Mouse (Mus musculus) lung, embryonic 16.5 days (tissue): ENCODE measurements around the gene Ugt1a6b. TPM values are rescaled to one million over a fixed set of nuclear protein-coding genes. Genes with fewer than 3 reads are reported as not detected.
"Not testable (repeated sequence)": the region's sequence is repeated elsewhere in the genome, so short reads cannot be mapped to it uniquely, and the experiment has no call there.

Experiments used
- ATAC-seq: fragments of 200-750 bp; cut with Nextera tagmentation; 2 replicates; pipeline ENCODE4 v1.8.0; 2017; ENCODE audit warnings: low read depth, mild to moderate bottlenecking, moderate library complexity
- H3K27ac ChIP-seq: fragments of 300-500 bp; sonication (generic); 2 replicates; pipeline ENCODE4 v1.5.1; 2014; ENCODE audit warnings: mild to moderate bottlenecking, control low read depth, low read length
- H3K27me3 ChIP-seq: fragments of 300-500 bp; sonication (generic); 2 replicates; pipeline ENCODE4 v1.6.1; 2014; ENCODE audit warnings: low read depth, low read length, mixed read lengths; ENCODE audit not compliant: control insufficient read depth, insufficient read depth
- H3K36me3 ChIP-seq: fragments of 300-500 bp; sonication (generic); 2 replicates; pipeline ENCODE4 v1.6.1; 2014; ENCODE audit warnings: low read length; ENCODE audit not compliant: control insufficient read depth, insufficient read depth
- H3K4me1 ChIP-seq: fragments of 300-500 bp; sonication (generic); replicated peaks from 2 replicates; pipeline ENCODE4 v1.6.1; 2014; ENCODE audit warnings: low read length, mixed read lengths; ENCODE audit not compliant: control insufficient read depth, insufficient read depth
- H3K4me2 ChIP-seq: fragments of 300-500 bp; sonication (generic); 2 replicates; pipeline ENCODE4 v1.6.1; 2014; ENCODE audit warnings: low read depth, low read length, control low read depth
- H3K4me3 ChIP-seq: fragments of 300-500 bp; sonication (generic); 2 replicates; pipeline ENCODE4 v1.5.1; 2014; ENCODE audit warnings: mild to moderate bottlenecking, low read length, control low read depth
- H3K9ac ChIP-seq: fragments of 300-500 bp; sonication (generic); 2 replicates; pipeline ENCODE4 v1.6.1; 2014; ENCODE audit warnings: low read length, control low read depth
- H3K9me3 ChIP-seq: fragments of 300-500 bp; sonication (generic); 2 replicates; pipeline ENCODE4 v1.6.1; 2016; ENCODE audit warnings: low read length; ENCODE audit not compliant: control insufficient read depth
- WGBS: fragments of 180-500 bp; shearing (Covaris S2); extraction: QIAGEN DNeasy Blood & Tissue Kit; methylation state at CpG from one replicate; pipeline ENCODE4 v1.1.7; 2014; 5-methylcytosine and 5-hydroxymethylcytosine counted together
- polyA plus RNA-seq: library from polyadenylated mRNA; unstranded; fragments of >200 nt; fragmentation: Nextera tagmentation; extraction: Ambion mirVana; gene quantifications from 2 replicates; pipeline ENCODE4 v1.2.1, GENCODE M21; 2015

Ugt1a6b gene
- polyA plus RNA-seq, 1 experiment from 2014 or later: 0.43 TPM

GRCm38 (mm10) chr1:88158430-88158829 is 55.4 kb downstream of the Ugt1a6b start:
- WGBS: 67% methylated on average over 2 of the region's 2 CpGs
- H3K9ac ChIP-seq: no peak overlapping the region
- ATAC-seq: no peak
- H3K4me2 ChIP-seq: no peak overlapping the region
- no peak overlapping the region for H3K27ac ChIP-seq
- H3K4me1 ChIP-seq: no peaks in the 10 kb centered on the region
- H3K36me3 ChIP-seq: no peaks in the 10 kb centered on the region
- no peaks in the 10 kb centered on the region for H3K9me3 ChIP-seq
- no peak overlapping the region for H3K4me3 ChIP-seq
- H3K27me3 ChIP-seq: no peaks in the 10 kb centered on the region

GRCm38 (mm10) chr1:88165711-88166110 is 62.7 kb downstream of the Ugt1a6b start, which contains the start of gene Ugt1a5:
Gene Ugt1a5 (plus strand): TSS chr1:88166012.
- H3K9ac ChIP-seq: no peak within 1 kb of the TSS
- no peak within 1 kb of the TSS for H3K27ac ChIP-seq
- H3K4me3 ChIP-seq: no peak within 1 kb of the TSS
- ATAC-seq: no peak
- no peaks in the 10 kb centered on the region for H3K36me3 ChIP-seq
- 63% methylated on average over 5 of the region's 5 CpGs for WGBS
- no peaks in the 10 kb centered on the region for H3K27me3 ChIP-seq
- no peaks in the 10 kb centered on the region for H3K4me1 ChIP-seq
- no peak within 1 kb of the TSS for H3K4me2 ChIP-seq
- no peaks in the 10 kb centered on the region for H3K9me3 ChIP-seq

- H3K36me3 ChIP-seq, H3K4me3 ChIP-seq, H3K27me3 ChIP-seq, H3K9ac ChIP-seq, ATAC-seq, H3K9me3 ChIP-seq, H3K4me2 ChIP-seq, H3K27ac ChIP-seq, H3K4me1 ChIP-seq: not testable (repeated sequence)
- 82% methylated on average over 5 of the region's 7 CpGs for WGBS
These were observed 69.1 kb downstream of the Ugt1a6b start for GRCm38 (mm10) chr1:88172190-88172589.

DNA sequence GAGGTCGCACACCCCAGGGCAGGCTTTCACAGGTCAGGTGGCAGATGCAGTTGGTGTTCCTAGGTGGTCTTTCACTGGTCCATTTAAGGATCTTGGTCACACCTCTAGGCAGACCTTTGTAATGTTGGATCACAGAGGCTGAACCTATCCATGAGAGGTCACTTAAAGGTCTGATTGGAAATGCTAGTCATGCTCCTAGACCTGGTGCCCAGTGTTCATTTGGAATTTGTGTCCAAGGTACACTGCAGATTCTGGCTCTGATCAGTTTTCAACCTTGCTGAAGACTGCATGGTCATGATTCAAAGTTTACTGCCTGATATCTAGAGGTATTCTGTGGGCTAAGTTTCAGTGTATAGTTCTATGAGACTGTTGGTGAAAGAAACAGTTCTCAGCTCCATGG is 76.6 kb downstream of the Ugt1a6b start:
- Histone ChIP-seq H3K27ac (no peak overlapping the region), H3K9ac (no peak overlapping the region), H3K4me2 (no peak overlapping the region), H3K36me3 (no peaks in the 10 kb centered on the region), H3K4me3 (no peak overlapping the region), H3K27me3 (no peaks in the 10 kb centered on the region), H3K9me3 (peaks cover 8% of the 10 kb centered on the region), H3K4me1 (no peaks in the 10 kb centered on the region)
- ATAC-seq: no peak
- WGBS: 83% methylated on average over 1 of the region's 1 CpGs

- H3K9ac ChIP-seq: no peak overlapping the region
- H3K4me1 ChIP-seq: no peaks in the 10 kb centered on the region
- no peak overlapping the region for H3K27ac ChIP-seq
- no peaks in the 10 kb centered on the region for H3K36me3 ChIP-seq
- no peak overlapping the region for H3K4me3 ChIP-seq
- H3K4me2 ChIP-seq: no peak overlapping the region
- no peak for ATAC-seq
- H3K27me3 ChIP-seq: no peaks in the 10 kb centered on the region
- 78% methylated on average over 5 of the region's 5 CpGs for WGBS
- no peaks in the 10 kb centered on the region; the same call in 1 of the 2 replicates for H3K9me3 ChIP-seq
These were observed 83.4 kb downstream of the Ugt1a6b start for GRCm38 (mm10) chr1:88186325-88186935.

GRCm38 (mm10) chr1:88192136-88192535 is 89.1 kb downstream of the Ugt1a6b start:
- Histone ChIP-seq H3K27ac (no peak overlapping the region), H3K4me3 (no peak overlapping the region), H3K9ac (no peak overlapping the region), H3K9me3 (no peaks in the 10 kb centered on the region; the same call in 1 of the 2 replicates), H3K36me3 (no peaks in the 10 kb centered on the region), H3K27me3 (no peaks in the 10 kb centered on the region), H3K4me1 (no peaks in the 10 kb centered on the region), H3K4me2 (no peak overlapping the region)
- no peak for ATAC-seq
- 65% methylated on average over 3 of the region's 3 CpGs for WGBS

DNA sequence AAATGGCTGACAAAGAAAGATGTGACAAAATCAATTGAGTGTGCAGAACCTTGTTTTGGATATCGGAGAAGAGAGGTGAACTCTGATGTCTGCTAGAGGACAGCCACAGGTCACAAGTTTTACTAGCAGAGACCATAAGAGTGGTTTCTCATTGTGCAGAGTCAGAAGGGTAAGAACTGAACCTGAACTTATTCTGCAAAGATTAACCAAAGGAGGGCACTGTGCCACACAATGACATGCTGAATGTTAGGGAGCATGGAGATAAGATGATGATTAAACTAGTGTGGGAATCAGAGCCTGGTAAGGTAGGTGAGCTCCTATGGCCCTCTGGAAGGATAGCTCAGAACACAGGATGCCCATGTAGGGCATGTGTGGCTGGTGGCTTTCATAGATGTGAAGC is 92.6 kb downstream of the Ugt1a6b start:
- H3K27me3 ChIP-seq: no peaks in the 10 kb centered on the region
- no peaks in the 10 kb centered on the region for H3K4me1 ChIP-seq
- H3K27ac ChIP-seq: no peak overlapping the region
- H3K36me3 ChIP-seq: no peaks in the 10 kb centered on the region
- WGBS: 78% methylated on average over 1 of the region's 1 CpGs
- no peak overlapping the region for H3K4me3 ChIP-seq
- H3K4me2 ChIP-seq: no peak overlapping the region
- no peak for ATAC-seq
- H3K9me3 ChIP-seq: no peaks in the 10 kb centered on the region
- no peak overlapping the region for H3K9ac ChIP-seq

- ATAC-seq: no peak
- Histone ChIP-seq H3K36me3 (no peaks in the 10 kb centered on the region), H3K27me3 (no peaks in the 10 kb centered on the region), H3K4me1 (no peaks in the 10 kb centered on the region), H3K27ac (no peak overlapping the region), H3K9me3 (no peaks in the 10 kb centered on the region), H3K4me3 (no peak overlapping the region), H3K4me2 (no peak overlapping the region), H3K9ac (no peak overlapping the region)
- 64% methylated on average over 3 of the region's 3 CpGs for WGBS
These were observed 94.4 kb downstream of the Ugt1a6b start for GRCm38 (mm10) chr1:88197443-88197842.

DNA sequence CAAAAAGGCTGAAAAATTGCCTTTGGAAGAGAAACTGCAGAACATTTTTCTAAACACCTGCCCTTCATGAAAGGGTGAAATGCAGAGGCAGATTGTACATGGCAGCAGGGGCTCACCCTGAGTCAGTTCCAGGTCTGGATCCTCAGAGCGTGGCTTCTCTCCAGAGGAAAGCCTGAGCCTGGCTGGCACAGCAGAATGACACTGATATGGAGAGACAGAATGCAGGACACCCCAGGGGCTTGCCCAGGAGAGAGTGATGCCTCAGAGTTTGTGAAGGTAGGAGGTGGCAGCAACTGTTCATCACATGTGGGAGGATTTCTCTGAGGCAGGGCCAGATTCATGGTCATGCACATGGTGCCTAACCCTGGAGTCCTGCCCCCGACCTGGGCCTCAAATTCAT is 96.9 kb downstream of the Ugt1a6b start:
- WGBS: 55% methylated on average over 2 of the region's 2 CpGs
- no peaks in the 10 kb centered on the region for H3K27me3 ChIP-seq
- H3K4me1 ChIP-seq: peaks cover under 1% of the 10 kb centered on the region; the same call in 1 of the 2 replicates
- H3K36me3 ChIP-seq: no peaks in the 10 kb centered on the region
- H3K9me3 ChIP-seq: peaks cover 6% of the 10 kb centered on the region; the same call in 1 of the 2 replicates
- no peak overlapping the region for H3K4me3 ChIP-seq
- H3K27ac ChIP-seq: no peak overlapping the region
- no peak overlapping the region for H3K4me2 ChIP-seq
- H3K9ac ChIP-seq: no peak overlapping the region
- no peak for ATAC-seq
